Mouse (Mus musculus): ENCODE measurements around the gene Zdhhc7.

Gene Zdhhc7

DNA sequence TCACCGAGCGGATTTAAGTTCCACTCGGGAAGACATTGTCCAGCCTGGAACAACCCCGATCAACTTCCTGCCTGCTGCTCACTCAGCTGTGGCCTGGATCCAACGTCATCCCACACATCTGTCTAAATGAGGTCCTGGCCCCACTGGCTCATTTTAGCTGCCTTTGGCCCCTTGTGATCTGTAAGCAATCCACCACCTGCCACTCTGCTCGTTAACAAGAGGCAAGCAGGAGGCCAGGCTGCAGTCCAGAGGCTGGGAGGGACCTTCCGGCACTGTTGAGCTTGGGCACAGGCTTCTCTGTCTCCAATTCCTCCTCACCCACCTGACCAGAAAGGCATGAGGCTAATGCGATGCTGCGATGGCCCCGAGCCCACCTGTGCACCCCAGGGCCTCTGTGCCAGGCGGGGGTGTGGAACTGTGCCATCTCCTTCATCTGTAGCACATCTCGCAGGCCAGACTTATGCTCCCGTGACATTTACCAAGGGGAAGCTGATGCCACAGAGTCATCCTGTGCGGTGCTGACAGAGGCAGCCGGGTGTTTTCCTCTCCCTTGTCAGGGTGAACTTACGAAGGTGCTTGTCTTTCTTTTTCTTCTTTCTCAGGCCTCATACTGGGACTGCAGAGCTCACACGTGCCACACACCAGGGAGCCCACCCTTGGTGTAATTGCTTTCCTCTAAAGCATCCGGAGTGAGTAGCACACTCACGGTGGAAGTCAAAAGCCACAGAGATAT is 33.2 kb downstream of the Zdhhc7 start:
- DNase-seq (ENCODE audit: low spot score): no peak

DNA sequence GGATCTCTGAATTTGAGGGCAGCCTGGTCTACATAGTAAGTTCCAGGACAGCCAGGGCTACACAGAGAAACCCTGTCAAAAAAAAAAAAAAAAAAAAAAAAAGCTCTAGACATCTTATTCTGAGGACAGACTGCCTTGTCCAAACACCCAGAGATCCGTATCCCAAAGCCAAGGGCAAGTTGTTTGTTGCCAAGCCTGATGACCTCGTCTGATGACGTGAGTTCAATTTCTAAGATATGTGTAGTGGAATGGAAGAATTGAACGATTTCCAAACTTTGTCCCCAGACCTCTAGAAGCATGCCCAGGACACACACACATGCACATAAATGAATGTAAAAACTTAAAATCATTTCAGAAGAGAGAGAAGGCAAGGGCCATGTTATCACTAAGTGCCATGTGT is 35.1 kb downstream of the Zdhhc7 start:
- no peak for DNase-seq (ENCODE audit: low spot score)

DNA sequence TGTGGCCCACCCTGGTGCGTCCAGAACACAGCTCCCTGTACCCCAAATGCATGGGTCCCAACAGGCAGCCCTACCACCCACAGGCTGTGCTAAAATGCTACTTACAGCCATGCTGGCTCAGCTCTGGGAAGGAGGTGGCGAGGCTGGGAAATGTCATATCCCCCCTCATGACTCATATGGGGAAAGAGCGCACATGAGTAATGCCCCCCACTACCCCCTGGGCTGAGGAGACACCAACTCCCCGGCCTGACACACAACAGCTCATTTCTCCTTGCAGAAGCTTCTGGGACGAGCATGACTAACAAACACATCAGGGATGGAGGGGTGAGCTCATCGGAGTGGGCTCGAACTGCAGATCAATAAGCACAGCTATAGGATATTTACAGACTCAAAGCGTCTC is 35.7 kb downstream of the Zdhhc7 start:
- no peak for DNase-seq (ENCODE audit: low spot score)

DNA sequence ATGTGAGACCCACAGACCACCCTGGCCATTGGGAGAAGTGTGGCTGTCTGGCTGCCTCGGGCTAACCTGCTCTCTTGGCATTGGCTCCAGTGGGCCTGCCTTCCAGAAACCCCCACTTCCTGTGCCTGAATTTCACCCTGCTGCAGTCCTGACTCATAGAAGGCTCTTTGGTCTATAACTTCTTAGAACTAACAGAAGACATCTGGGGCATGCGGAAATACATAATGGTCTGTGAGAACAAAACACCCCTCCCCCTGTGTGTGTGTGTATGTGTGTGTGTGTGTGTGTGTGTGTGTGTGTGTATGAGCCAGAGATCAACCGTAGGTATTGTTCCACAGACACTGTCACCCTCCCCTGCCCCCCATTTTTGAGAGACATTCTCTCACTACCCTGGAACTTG is 38.0 kb downstream of the Zdhhc7 start:
- DNase-seq (ENCODE audit: low spot score): no peak

DNA sequence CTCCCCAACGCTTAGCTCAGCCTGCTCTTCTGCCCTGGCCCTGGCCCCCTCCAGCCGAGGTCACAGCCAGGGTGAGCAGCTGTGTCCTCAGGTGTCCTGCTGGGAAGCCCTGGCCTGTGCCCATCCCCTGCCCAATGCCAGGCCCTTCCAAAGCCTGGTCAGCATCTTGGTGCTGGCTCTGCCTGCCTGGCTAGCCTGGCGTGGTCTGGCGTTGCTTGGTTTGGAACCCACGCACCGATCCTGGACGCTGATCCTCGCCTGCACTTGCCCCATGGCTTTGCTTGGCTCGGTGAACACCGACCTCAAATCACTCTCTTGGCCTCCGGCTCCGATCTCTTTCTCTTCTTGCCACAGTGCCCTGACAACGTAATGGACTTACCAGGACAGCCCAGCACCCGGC is 38.5 kb downstream of the Zdhhc7 start:
- no peak for DNase-seq (ENCODE audit: low spot score)

DNA sequence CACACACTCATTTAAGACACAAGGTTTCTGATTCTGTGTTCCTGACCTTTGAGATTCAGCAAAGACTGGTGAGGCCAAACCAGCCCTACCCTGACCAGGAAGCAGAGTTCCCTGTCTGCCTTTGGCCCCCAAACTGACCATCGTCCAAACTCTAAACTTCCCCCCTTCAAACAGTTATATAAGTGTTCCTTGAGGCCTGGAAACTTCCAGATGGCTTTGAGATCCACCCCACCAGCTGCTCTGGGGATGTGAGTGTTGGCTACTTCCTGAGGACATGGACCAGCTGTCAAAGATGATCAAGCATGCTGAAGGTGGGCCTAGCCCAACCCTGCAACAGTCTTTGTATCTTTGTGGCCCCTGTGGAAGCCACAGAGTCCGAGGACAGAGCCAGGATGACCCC is 44.2 kb downstream of the Zdhhc7 start:
- no peak for DNase-seq (ENCODE audit: low spot score)

DNA sequence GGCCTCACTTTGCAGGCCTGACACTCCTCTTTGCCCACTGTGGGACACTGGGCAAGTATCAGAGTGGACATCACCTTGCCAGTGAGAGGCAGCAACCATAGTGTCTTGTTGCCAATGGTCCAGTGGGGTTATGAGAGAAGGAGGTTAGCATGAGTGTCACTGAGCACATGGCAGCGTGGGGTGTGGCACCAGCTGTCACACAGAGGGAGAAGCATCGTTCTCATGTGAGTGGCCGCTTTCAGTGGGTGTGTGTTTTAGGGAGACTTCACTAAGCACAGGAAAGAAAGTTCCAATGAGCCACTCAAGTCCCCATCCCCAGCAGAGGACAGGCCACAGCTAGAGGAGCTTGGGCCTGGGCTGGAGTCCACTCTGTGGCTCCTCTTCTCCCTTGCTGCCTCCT is 46.4 kb downstream of the Zdhhc7 start:
- DNase-seq (ENCODE audit: low spot score): no peak

DNA sequence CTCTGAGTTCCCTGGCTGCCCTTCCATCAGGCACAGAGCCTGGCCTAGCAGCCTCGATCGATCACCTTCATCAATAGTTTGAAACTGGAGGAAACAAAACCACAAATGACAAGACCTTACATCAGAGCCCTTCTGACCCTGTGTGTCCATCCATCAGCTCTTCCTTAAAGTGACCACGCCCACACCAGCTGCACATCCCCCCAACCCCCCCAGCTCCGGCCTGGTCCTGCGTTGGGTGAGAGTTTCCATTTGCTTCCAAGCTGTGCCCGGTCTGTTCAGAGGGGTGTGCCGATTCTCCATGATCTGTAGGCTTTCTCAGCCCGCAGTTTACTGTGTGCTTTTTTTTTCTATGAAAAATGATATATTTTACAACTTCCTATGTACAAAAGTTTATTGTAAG is 49.0 kb downstream of the Zdhhc7 start:
- no peak for DNase-seq (ENCODE audit: low spot score)

DNA sequence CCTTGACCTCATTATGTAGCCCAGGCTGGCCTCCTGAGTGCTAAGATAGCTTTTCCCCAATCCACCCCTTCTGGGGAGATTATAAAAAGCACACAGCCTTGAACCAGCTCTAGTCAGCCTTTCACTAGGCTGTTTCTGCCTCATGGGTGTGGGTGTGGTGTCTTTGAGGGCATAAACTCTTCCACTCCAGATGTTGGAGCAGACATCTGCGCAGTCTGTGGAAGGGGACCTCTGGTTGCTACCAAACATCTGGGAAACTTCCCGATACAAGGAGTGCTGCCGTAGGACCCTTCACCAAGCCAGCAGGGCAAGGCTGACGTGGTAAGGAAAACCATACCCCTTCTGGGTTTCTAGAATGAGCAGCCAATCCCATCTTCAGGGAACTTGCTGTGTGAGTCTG is 49.4 kb downstream of the Zdhhc7 start:
- DNase-seq (ENCODE audit: low spot score): no peak

DNA sequence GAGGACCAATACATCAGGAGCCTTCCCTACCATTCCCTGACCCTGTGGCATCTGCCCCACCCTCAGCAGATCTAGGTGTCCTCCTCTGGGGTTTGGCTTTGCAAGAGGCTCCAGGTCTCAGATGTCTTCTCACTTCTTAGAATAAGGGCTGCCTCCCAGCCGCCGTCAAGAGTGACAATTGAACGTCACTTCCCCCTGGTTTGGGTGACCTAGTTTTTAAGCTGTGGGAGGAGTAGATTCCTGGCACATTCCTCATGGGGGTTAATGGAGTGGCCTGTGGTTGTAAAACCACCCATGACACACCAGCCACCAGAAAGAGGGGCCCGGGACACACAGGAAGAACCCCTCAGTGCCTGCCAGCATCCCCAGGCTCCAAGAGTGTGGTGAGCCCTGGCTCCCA is 50.3 kb downstream of the Zdhhc7 start:
- DNase-seq (ENCODE audit: low spot score): no peak

DNA sequence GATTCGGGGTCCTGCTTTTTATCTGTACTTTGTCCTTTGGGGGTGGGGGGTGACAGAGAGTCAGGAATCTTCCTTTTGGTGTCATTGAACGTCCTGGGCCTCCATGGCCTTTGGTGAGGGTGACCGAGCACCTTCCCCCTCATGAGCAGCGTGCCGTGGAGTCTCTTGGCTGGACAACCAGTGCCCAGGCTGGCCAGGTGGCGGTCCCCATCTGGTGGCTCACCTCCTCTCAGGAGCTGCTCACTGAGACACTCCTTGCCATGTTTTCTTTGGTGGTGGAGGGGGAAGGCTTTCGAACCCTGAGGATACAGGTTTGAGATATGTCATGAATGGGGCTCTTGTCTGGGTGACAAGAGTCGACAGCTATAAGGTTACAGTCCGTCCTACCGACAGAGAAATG is 50.9 kb downstream of the Zdhhc7 start:
- DNase-seq (ENCODE audit: low spot score): no peak

DNA sequence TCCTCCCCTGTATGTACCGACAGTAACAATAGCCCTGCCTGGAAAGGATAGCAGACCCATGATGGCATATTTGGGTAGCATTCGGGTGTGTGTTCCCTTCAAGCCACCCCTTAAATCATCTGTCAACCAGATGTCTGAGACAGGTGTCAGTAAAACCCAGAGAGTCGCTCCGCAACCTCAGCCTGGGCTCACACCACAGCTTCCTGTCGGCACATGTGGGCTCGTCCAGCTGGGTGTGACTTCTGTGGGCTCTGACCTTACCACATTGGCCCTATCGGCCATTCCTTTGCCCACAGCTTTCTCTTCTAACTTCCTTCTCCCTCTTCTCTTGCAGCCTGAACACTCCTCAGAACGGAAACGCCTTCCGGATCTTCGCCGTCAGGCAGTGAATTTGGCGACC is 51.3 kb downstream of the Zdhhc7 start:
- no peak for DNase-seq (ENCODE audit: low spot score)

DNA sequence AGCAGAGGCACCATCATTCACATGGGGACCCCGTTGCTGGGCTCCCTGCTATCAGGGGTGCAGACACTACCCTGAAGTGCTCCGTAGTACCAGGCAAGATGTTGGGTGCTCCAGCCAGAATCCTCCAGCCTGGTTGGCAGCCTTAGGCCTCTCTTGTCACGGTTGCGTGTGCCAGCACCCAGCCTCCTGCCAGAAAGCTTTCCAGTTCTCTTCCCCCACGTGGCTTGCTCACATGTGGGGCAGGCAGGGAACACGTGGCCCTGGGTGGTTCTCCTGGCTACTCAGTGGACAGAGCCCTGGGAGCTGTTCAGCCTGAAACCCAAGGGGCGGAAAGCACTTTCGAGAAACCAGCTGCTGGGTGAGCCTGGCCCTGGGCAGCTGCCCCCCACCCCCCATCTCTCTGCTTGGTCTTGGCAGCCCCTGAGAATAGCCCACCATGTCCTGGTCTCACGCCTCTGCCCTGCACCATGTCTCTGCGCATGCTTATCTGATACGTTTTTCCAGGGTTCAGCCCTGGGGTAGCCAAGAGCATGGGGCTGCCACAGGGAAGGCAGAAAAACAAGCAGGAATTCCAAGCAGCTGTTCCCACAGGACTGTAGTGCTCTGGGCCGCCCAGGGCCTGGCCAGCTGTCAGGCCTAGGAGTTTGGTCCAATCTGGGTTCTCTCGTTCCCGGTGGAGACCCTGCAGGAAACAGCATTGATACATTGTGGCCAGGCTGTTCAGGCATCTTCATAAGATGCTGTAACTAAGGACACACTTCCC is 54.8 kb downstream of the Zdhhc7 start:
- DNase-seq (ENCODE audit: low spot score): no peak

DNA sequence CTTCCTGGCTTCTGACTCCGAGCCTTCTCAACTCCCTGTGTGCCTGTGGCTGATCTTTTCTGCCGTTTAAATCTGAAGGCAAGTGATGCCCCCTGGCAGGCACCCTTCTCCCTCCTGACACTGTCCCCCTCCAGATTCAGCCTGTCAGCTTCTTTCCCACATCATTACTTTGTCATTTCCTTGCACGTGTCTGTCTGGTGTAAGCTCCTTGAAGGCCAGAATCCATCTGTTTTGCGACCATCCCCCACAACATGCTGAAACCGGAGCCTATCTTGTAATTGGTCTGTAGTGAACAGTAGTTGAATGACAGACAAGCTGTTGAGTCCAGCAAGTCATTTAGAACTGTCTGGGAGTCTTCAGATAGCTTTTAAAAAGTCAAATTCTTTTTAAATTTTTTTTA is 55.8 kb downstream of the Zdhhc7 start:
- no peak for DNase-seq (ENCODE audit: low spot score)

DNA sequence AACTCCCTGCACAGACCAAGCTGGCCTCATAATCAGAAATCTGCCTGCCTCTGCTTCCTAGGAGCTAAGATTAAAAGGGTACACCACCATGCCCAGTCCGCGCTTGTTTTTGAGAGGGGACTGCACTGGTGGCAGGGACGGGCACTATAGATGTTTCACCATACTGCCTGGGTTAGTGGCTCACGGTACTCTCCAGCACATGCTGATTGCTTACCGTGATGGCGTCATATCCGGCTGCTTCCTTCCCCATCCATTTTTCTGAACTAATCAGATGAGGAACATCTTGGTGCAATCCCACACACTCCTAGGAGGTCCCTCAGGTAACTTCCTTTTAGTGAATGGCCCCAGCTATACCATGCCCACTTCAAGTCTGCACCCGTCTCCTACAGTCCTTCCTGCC is 56.4 kb downstream of the Zdhhc7 start:
- DNase-seq (ENCODE audit: low spot score): no peak

DNA sequence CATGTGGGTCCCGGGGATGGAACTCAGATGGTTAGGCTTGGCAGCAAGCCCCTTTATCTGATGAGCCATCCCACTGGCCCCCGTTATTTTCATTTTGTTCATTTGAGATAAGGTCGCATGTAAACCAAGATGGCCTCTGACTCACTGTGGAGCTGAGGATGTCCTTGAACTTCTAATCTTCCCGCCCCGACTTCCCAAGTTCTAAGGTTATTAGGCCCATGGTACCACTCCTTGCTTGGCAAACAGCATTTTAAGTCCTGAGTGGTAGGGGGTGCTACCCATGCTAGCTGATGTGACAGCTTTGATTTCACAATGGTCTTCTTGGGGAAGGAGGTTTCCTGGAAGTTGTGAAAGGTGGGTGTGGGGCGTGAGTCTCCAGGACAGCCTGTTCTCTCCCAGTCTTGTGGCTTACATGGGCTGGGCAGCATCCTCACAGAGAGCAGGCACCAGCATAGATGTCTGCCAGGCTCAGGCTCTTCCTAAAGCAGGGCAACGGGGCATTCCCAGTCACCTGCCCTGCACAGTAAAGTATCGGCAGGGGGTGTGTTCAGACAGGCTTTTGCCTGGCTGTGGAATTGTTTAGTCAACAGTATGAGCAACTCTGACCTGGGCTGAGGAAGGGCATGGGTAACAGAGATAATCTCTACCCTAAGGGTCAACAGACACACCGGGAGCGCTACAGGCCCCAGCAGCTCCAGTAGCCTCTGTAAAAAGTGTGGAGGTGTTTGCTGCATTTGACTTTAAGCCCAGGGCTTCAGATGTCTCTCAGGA is 58.6 kb downstream of the Zdhhc7 start:
- no peak for DNase-seq (ENCODE audit: low spot score)

DNA sequence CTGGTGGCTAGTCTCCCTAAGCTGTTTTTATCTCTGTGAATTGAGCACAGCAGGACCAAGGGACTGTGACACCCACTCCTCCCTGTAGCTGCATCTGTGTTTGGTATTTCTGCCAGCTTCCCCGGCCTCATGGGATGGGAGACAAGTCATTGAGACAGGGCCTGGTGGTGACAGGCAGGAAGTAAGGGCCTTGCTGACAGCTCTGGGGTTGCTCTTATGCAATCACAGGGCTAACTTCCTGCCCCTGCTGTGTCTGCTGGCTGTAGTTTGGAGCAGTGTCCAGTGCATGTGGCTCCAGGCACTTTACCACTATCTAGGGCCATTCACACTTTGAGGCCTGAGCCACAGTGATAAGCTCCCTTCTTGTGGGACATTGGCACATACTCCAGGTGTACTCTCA is 60.4 kb downstream of the Zdhhc7 start:
- DNase-seq (ENCODE audit: low spot score): no peak

DNA sequence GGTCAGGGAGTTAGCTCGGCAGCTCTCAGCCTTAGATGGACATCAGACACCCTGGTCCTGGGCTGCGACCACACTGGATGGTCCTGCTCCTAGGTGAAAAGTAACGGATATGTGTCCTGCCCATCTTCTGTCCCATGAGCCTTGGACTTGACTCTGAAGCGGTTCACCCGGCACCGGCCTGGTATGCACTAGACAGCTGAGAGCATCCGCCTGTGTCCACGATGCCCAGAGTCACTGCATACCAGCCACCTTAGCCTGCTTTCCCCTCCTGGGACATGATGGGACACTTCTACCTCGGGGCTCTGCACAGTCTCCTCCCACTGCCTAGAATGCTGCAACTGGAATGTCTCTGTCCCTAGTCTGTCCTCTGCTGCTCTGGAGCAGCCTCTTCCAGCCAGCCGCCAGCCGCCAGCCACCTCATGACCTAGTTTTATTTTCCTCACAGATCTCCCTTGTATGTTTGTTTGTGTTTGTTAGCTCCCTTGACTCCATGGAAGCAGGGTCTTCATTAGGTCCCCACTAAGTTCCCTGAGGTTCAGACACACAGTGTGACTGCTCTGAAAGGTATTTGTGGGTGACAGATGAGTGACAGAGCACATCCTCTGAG is 61.9 kb downstream of the Zdhhc7 start:
- no peak for DNase-seq (ENCODE audit: low spot score)

DNA sequence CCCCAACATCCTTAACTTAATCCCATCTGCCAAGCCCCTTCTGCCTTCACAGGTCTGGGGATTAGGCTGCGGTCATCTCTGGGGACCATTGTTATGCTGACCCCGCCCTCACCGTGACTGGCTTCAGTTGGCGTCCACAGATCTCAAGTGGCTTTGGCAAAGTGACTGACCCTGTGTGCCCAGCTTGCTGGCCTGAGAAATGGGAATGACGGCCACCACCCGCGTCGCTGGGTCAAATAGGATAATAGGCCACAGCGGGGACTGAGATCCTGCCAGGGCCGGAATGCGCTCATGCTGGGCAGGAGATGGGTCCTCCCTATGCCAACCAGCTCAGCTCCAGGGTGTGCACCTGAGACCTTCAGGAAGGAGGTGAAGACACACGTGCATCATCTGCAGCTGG is 62.5 kb downstream of the Zdhhc7 start:
- no peak for DNase-seq (ENCODE audit: low spot score)

DNA sequence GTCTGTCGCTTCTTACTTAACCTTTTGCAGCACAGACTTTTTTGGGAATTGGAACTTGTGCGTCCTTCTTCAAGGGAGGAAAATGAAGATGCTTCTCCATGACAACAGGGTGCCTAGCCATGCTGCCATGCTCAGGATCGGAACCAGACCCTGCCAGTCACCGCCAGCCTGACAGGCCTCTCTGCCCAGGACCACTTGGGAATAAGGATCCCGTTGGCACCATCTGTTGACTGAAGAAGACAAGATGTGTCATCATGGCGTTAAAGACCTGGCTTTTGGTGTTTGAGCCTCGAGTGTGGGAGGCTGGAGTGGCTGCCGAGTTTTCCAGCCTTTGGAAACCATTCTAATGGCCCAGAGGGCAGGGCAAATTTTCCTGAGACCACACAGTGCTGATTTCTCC is 63.7 kb downstream of the Zdhhc7 start:
- no peak for DNase-seq (ENCODE audit: low spot score)

DNA sequence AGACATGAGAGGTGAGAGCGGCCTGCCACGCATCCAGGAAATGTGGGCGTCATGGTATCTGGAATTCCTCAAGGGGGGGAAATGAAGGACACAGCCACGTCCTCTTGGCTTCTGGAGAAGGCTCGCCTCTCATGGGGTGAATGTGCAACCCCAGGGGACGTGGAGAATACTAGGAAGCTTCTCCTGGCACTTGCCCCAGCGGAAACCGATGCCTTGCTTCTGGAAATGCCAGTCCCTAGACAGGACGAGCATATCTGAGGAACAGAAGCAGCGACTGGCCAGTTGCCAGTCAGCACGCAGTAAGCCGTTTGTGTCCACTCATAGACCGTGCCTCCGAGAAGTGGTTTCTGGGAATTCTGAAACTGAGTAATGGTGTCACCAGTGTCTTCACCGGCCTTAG is 64.1 kb downstream of the Zdhhc7 start:
- no peak for DNase-seq (ENCODE audit: low spot score)

DNA sequence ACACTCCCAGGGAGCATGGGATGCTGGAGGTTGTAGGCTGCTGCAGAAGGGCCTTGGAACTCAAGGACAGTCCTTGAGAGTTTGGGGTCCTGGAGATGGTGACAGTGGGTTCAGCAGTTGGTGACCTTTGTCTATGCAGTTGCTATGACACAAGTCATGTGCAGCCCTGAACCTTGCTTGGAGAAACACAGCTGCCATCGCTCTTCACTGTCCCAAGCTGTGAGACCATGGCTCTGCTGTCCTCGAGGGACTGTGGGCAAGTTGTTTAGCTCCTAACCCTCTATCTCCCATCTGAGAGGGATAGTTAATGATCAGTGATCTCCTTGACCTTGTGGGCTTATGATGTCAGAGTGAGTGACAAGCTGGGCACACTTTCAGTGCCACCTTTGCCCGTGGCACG is 64.7 kb downstream of the Zdhhc7 start:
- DNase-seq (ENCODE audit: low spot score): no peak

DNA sequence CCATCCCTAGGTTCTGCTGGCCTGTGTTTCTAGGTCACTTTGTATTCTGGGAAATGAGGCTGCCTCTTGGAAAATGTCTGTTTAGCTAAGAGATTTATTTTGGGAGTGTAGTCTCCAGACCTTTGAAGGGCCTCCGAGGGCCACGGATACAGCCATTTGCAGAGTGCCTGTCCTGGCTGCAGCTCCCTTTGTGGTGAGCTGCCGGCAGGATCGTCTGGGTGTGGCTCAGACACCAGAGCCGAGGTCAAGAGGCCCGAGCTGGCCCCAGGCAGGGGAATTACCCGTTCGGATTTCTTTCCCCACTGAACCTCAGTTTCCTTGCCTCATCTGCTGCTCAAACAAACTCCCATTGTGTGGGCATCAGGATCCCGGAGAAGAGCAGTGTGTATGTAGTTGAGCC is 65.2 kb downstream of the Zdhhc7 start:
- DNase-seq (ENCODE audit: low spot score): no peak

Measured in c-Kit-positive CD71-positive TER-119-positive erythroid progenitor cells, embryonic 14.5 days (primary cell).